14 mouse cellular contexts compared by ENCODE assay signal in genomic region chr3:105568403-105568802, GRCm38 (mm10).
DNase-seq lines count a peak whose midpoint lies in the region; ATAC-seq lines count a peak whose summit lies in the region.
"Had no signal": no experiment of that assay in that cellular context is flagged by ENCODE, and none has a peak within 500 bp of the region (broad histone marks: within the 10 kb centered on the region; RNA-seq: fewer than 3 reads in every experiment).

No protein-coding gene starts in this region.

- no peaks in the 10 kb centered on the region for H3K27me3 ChIP-seq in forebrain, embryonic 14.5 days (replicated peaks; ENCODE audit: control insufficient read depth, insufficient read depth, low read length)
- H3K27me3 ChIP-seq in hindbrain, embryonic 10.5 days (ENCODE audit: insufficient read depth, poor library complexity, severe bottlenecking), result peaks cover 2% of the 10 kb centered on the region; the same call in 1 of the 2 replicates
- no peaks in the 10 kb centered on the region; the same call in 1 of the 2 replicates for H3K27me3 ChIP-seq in midbrain, embryonic 11.5 days (ENCODE audit: control insufficient read depth, insufficient read depth, low read length)
- no peaks in the 10 kb centered on the region for H3K27me3 ChIP-seq in neural tube, embryonic 15.5 days (replicated peaks)
- H3K27me3 ChIP-seq: heart, embryonic 15.5 days; limb, embryonic 15.5 days had no signal

- 0 out of 2 replicates have a peak overlapping the region, but pooled peaks have one; percentile 1 for H3K9ac ChIP-seq in forebrain, embryonic 14.5 days (ENCODE audit: low read length)
- H3K9ac ChIP-seq in midbrain, embryonic 11.5 days (ENCODE audit: low read length), result no peak overlapping the region
- H3K9ac ChIP-seq in neural tube, embryonic 15.5 days (replicated peaks), result no peak overlapping the region
- H3K9ac ChIP-seq: heart, embryonic 15.5 days; limb, embryonic 15.5 days had no signal

- H3K27ac ChIP-seq in forebrain, embryonic 14.5 days (ENCODE audit: low read depth, low read length), result peak overlapping the region; percentile 70
- peak overlapping the region; percentile 53; the same call in 1 of the 2 replicates for H3K27ac ChIP-seq in hindbrain, embryonic 10.5 days
- H3K27ac ChIP-seq in midbrain, embryonic 11.5 days (ENCODE audit: low read depth, low read length), result no peak overlapping the region; the same call in 1 of the 2 replicates
- 0 out of 2 replicates have a peak overlapping the region, but pooled peaks have one; percentile 18 for H3K27ac ChIP-seq in neural tube, embryonic 15.5 days (replicated peaks)
- H3K27ac ChIP-seq: heart, embryonic 15.5 days; limb, embryonic 15.5 days; macrophage had no signal

- H3K4me1 ChIP-seq in forebrain, embryonic 14.5 days (ENCODE audit: control insufficient read depth, insufficient read depth, low read length), result peaks cover 48% of the 10 kb centered on the region
- peaks cover 40% of the 10 kb centered on the region for H3K4me1 ChIP-seq in hindbrain, embryonic 10.5 days (replicated peaks)
- peaks cover 15% of the 10 kb centered on the region for H3K4me1 ChIP-seq in midbrain, embryonic 11.5 days (ENCODE audit: control insufficient read depth, insufficient read depth, low read length)
- H3K4me1 ChIP-seq in neural tube, embryonic 15.5 days, result peaks cover 53% of the 10 kb centered on the region
- H3K4me1 ChIP-seq: heart, embryonic 15.5 days; limb, embryonic 15.5 days had no signal

- H3K4me3 ChIP-seq in forebrain, embryonic 14.5 days (ENCODE audit: low read depth, low read length), result no peak overlapping the region
- no peak overlapping the region for H3K4me3 ChIP-seq in hindbrain, embryonic 10.5 days
- no peak overlapping the region for H3K4me3 ChIP-seq in midbrain, embryonic 11.5 days (ENCODE audit: low read depth, low read length)
- no peak overlapping the region for H3K4me3 ChIP-seq in neural tube, embryonic 15.5 days (replicated peaks)
- H3K4me3 ChIP-seq: heart, embryonic 15.5 days; limb, embryonic 15.5 days had no signal

- no peaks in the 10 kb centered on the region for H3K9me3 ChIP-seq in forebrain, embryonic 14.5 days (replicated peaks; ENCODE audit: control insufficient read depth, low read length)
- no peaks in the 10 kb centered on the region for H3K9me3 ChIP-seq in hindbrain, embryonic 10.5 days
- no peaks in the 10 kb centered on the region for H3K9me3 ChIP-seq in midbrain, embryonic 11.5 days (ENCODE audit: control insufficient read depth, low read length)
- H3K9me3 ChIP-seq in neural tube, embryonic 15.5 days (replicated peaks), result no peaks in the 10 kb centered on the region
- H3K9me3 ChIP-seq: heart, embryonic 15.5 days; limb, embryonic 15.5 days had no signal

- DNase-seq in forebrain, embryonic 14.5 days (ENCODE audit: low spot score), result no peak
- DNase-seq in hindbrain, embryonic 10.5 days (ENCODE audit: low spot score), result no peak
- no peak for DNase-seq in midbrain, embryonic 11.5 days (ENCODE audit: low spot score, missing footprints)
- no peak for DNase-seq in cerebellum, postnatal 4 days (ENCODE audit: low spot score in 2 of 2)
- no peak for DNase-seq in left cerebral cortex, postnatal 25 days (ENCODE audit: low spot score in 2 of 2)
- no peak for DNase-seq in spleen, postnatal 4 days (ENCODE audit: low spot score in 2 of 2)
- DNase-seq: adrenal gland, postnatal 14 days; cerebellum, adult 8-10 months; kidney, adult 9 months; lung, adult 2 months had no signal

- 44% methylated on average over 8 of the region's 8 CpGs for WGBS in forebrain, embryonic 14.5 days
- WGBS in hindbrain, embryonic 10.5 days, result 72% methylated on average over 8 of the region's 8 CpGs
- 68% methylated on average over 8 of the region's 8 CpGs for WGBS in midbrain, embryonic 11.5 days
- 57% methylated on average over 8 of the region's 8 CpGs for WGBS in neural tube, embryonic 15.5 days

- H3K36me3 ChIP-seq in forebrain, embryonic 14.5 days (ENCODE audit: control insufficient read depth, insufficient read depth, low read length), result no peaks in the 10 kb centered on the region
- no peaks in the 10 kb centered on the region for H3K36me3 ChIP-seq in hindbrain, embryonic 10.5 days
- no peaks in the 10 kb centered on the region for H3K36me3 ChIP-seq in midbrain, embryonic 11.5 days (ENCODE audit: control insufficient read depth, insufficient read depth, low read length)
- H3K36me3 ChIP-seq in neural tube, embryonic 15.5 days, result no peaks in the 10 kb centered on the region
- H3K36me3 ChIP-seq: heart, embryonic 15.5 days; limb, embryonic 15.5 days had no signal

- ATAC-seq in forebrain, embryonic 14.5 days, result peak; percentile 15; the same call in 1 of the 2 replicates
- peak; percentile 56 for ATAC-seq in midbrain, embryonic 11.5 days (ENCODE audit: low FRiP score)
- ATAC-seq in neural tube, embryonic 15.5 days (ENCODE audit: low FRiP score), result no peak

- intact Hi-C loops in left cerebral cortex, postnatal 25 days (cut with DNase I), result no loop called here

- H3K4me2 ChIP-seq in forebrain, embryonic 14.5 days (ENCODE audit: low read length), result no peak overlapping the region
- H3K4me2 ChIP-seq in midbrain, embryonic 11.5 days, result no peak overlapping the region
- no peak overlapping the region for H3K4me2 ChIP-seq in neural tube, embryonic 15.5 days
- H3K4me2 ChIP-seq: heart, embryonic 15.5 days; limb, embryonic 15.5 days had no signal
